Mouse (Mus musculus) small intestine, adult 2 months (tissue): ENCODE data around the gene Fchsd2.

Source experiments
- CTCF ChIP-seq: fragments of 200-500 bp; IDR thresholded peaks from 2 replicates; pipeline ENCODE4 v1.5.1; 2012; ENCODE audit warnings: low read depth, mild to moderate bottlenecking, control low read depth, inconsistent platforms, low read length, moderate library complexity, mixed read lengths; ENCODE audit not compliant: insufficient replicate concordance, insufficient read length; ENCODE audit errors: extremely low read depth
- POLR2A ChIP-seq: fragments of 200-500 bp; IDR thresholded peaks from 2 replicates; pipeline ENCODE4 v1.6.1; 2012; ENCODE audit warnings: low read depth, mild to moderate bottlenecking, control low read depth, inconsistent platforms, low read length, moderate library complexity

DNA sequence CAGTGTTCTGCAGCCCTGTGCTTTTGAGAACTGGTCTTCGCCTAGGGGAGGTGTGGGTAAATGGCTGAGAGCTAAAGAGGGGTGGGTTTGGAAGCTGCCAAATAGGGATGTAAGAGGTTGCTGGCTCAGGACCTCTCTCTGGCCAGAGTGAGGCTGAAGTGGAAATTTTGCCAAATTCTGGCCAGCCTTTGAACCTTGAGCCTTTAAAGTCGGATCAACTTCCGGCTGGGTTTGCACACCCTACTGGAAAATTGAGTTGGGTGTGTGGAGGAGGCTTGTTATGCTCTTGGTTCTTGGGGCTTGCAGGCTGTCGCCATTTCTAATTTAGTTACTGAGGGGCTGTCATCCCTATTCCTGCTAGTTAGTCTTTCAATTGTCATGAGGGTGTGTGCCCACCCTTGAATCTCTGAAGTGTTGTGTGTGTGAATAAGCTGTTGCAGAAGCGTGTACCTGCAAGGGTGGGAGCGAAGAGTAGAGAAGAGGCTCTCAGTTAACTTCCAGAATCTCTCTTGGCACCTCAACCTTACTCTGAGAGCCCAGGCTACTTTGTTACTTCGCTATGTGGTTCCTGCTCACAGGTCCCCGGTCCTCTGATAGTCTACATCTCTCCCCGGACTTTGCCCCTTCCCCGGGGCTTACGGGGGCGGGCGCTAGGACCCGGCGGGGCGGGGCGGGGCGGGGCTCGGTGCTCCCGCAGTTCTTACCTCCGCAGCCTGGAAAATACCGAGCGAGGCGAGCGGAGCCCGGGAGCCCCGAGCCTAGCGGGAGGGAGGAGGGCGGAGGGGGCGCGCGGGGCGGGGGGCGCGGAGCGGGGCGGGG is 227.9 kb downstream of the Fchsd2 start:
- TF ChIP-seq CTCF (no peak), POLR2A (peak; percentile 30; the same call in 1 of the 2 replicates)
